12 mouse cellular contexts compared by ENCODE assay signal in genomic region chr12:80545310-80545709, GRCm38 (mm10). TPM values are rescaled to one million over a fixed set of nuclear protein-coding genes. Genes with fewer than 3 reads are reported as not detected.
DNase-seq lines count a peak whose midpoint lies in the region; ATAC-seq lines count a peak whose summit lies in the region.
"Had no signal": no experiment of that assay in that cellular context is flagged by ENCODE, and none has a peak within 500 bp of the region (broad histone marks: within the 10 kb centered on the region; RNA-seq: fewer than 3 reads in every experiment).

No protein-coding gene starts in this region.

- H3K4me1 ChIP-seq in neural tube, embryonic 11.5 days (ENCODE audit: control insufficient read depth, insufficient read depth, low read length): peaks cover 9% of the 10 kb centered on the region
- peaks cover 23% of the 10 kb centered on the region for H3K4me1 ChIP-seq in hindbrain, embryonic 15.5 days (replicated peaks)

- H3K36me3 ChIP-seq in neural tube, embryonic 11.5 days (ENCODE audit: control insufficient read depth, insufficient read depth, low read length): no peaks in the 10 kb centered on the region
- no peaks in the 10 kb centered on the region for H3K36me3 ChIP-seq in hindbrain, embryonic 15.5 days

- H3K27ac ChIP-seq in neural tube, embryonic 11.5 days (ENCODE audit: low read depth, low read length): no peak overlapping the region
- H3K27ac ChIP-seq in hindbrain, embryonic 15.5 days (replicated peaks): peak overlapping the region; percentile 26

- no peaks in the 10 kb centered on the region for H3K9me3 ChIP-seq in neural tube, embryonic 11.5 days (ENCODE audit: control insufficient read depth, low read length)
- H3K9me3 ChIP-seq in hindbrain, embryonic 15.5 days: no peaks in the 10 kb centered on the region

- peak overlapping the region; percentile 11; the same call in 1 of the 2 replicates for H3K9ac ChIP-seq in neural tube, embryonic 11.5 days (ENCODE audit: low read length)
- no peak overlapping the region for H3K9ac ChIP-seq in hindbrain, embryonic 15.5 days

- H3K27me3 ChIP-seq in neural tube, embryonic 11.5 days (ENCODE audit: control insufficient read depth, insufficient read depth, low read length): no peaks in the 10 kb centered on the region
- no peaks in the 10 kb centered on the region for H3K27me3 ChIP-seq in hindbrain, embryonic 15.5 days

- WGBS in neural tube, embryonic 11.5 days: 8% methylated on average over 4 of the region's 4 CpGs
- 4% methylated on average over 4 of the region's 4 CpGs for WGBS in hindbrain, embryonic 15.5 days

- no peak overlapping the region for H3K4me3 ChIP-seq in neural tube, embryonic 11.5 days (ENCODE audit: low read depth, low read length)
- no peak overlapping the region for H3K4me3 ChIP-seq in hindbrain, embryonic 15.5 days

- no peak for ATAC-seq in neural tube, embryonic 11.5 days (ENCODE audit: insufficient read depth, low FRiP score, low TSS enrichment)
- ATAC-seq in hindbrain, embryonic 15.5 days (ENCODE audit: low FRiP score, low read depth): peak; percentile 78
- no peak for ATAC-seq in megakaryocyte-erythroid progenitor cell, adult 5-6 weeks (replicated peaks; ENCODE audit: low FRiP score, low TSS enrichment, poor library complexity, severe bottlenecking)

- no peak for DNase-seq in neural tube, embryonic 11.5 days (ENCODE audit: low spot score)
- DNase-seq in neural tube, embryonic 10.5 days (ENCODE audit: extremely low spot score, low spot score): no peak
- peak; percentile 51 for DNase-seq in cerebellum, adult 9-11 months
- peak; percentile 59 for DNase-seq in telencephalon, adult 2 months (ENCODE audit: low read depth, low spot score)
- no peak for DNase-seq in kidney, postnatal 4 days
- DNase-seq: adrenal gland, adult 2 months; gastrocnemius, postnatal 10 days; kidney, postnatal 10 days; lung, adult 18-20 months; thymus, postnatal 4 days had no signal

- no peak overlapping the region for H3K4me2 ChIP-seq in neural tube, embryonic 11.5 days (ENCODE audit: low read depth)
- H3K4me2 ChIP-seq in hindbrain, embryonic 15.5 days: 0 out of 2 replicates have a peak overlapping the region, but pooled peaks have one; percentile 1

RNA-seq across cellular contexts. Expression of gene Galnt16, which starts 27.2 kb away (rescaled TPM):
- 7.5 and 10.3 TPM in 2 replicates for polyA plus RNA-seq in neural tube, embryonic 11.5 days (2014; fragmentation: Nextera tagmentation; extraction: Ambion mirVana)
- 31.3 and 34.1 TPM in 2 replicates for polyA plus RNA-seq in hindbrain, embryonic 15.5 days (2015; fragmentation: Nextera tagmentation; extraction: Ambion mirVana)
- total RNA-seq in megakaryocyte-erythroid progenitor cell, adult 5-6 weeks (2014; fragmentation: Nextera tagmentation): not detected in 2 replicates
- not detected in 2 replicates for total RNA-seq in megakaryocyte-erythroid progenitor cell, adult 5-6 weeks (2017)

Comparison
In these comparisons a context has a peak if more than half of its experiments do, and no peak if none do; other contexts are left out.
1. DNase-seq: peak in cerebellum, adult 9-11 months (single experiment) and telencephalon, adult 2 months (single experiment); none in neural tube, embryonic 11.5 days (single experiment), neural tube, embryonic 10.5 days (single experiment) and kidney, postnatal 4 days (0 of 2).